Mouse (Mus musculus) cerebellum, adult 11-12 months (tissue): Measurements from ENCODE around the gene Rxfp4.

Experiments
- DNase-seq: peaks from one replicate; pipeline ENCODE4 v3.0.0; 2022

Gene Rxfp4

GRCm38 (mm10) chr3:88652846-88653515, at the start of gene Rxfp4:
Rxfp4 (minus strand) TSS chr3:88653142.
- DNase-seq, result no peak

GRCm38 (mm10) chr3:88701222-88701621, 48.3 kb upstream of the Rxfp4 start:
- no peak for DNase-seq

- DNase-seq, result no peak
Observed at GRCm38 (mm10) chr3:88700247-88700646, 47.3 kb upstream of the Rxfp4 start.

- DNase-seq, result no peak
Observed at GRCm38 (mm10) chr3:88698834-88699233, 45.9 kb upstream of the Rxfp4 start.

GRCm38 (mm10) chr3:88698051-88698450, 45.1 kb upstream of the Rxfp4 start:
- no peak for DNase-seq

GRCm38 (mm10) chr3:88695545-88695944, 42.6 kb upstream of the Rxfp4 start:
- DNase-seq, result no peak

- DNase-seq, result no peak
Observed at GRCm38 (mm10) chr3:88689079-88689478, 36.1 kb upstream of the Rxfp4 start.

- no peak for DNase-seq
Observed at GRCm38 (mm10) chr3:88686734-88687611, 34.0 kb upstream of the Rxfp4 start.

GRCm38 (mm10) chr3:88685958-88686451, 33.1 kb upstream of the Rxfp4 start:
- peak; percentile 58 for DNase-seq

GRCm38 (mm10) chr3:88684980-88685941, 32.3 kb upstream of the Rxfp4 start, which contains the start of gene Khdc4:
Khdc4 (plus strand) TSS chr3:88685803.
- peak; percentile 96 for DNase-seq

- DNase-seq, result no peak
Observed at GRCm38 (mm10) chr3:88684236-88684979, 31.5 kb upstream of the Rxfp4 start.

GRCm38 (mm10) chr3:88683814-88684213, 30.9 kb upstream of the Rxfp4 start:
- no peak for DNase-seq

GRCm38 (mm10) chr3:88677399-88677798, 24.5 kb upstream of the Rxfp4 start:
- DNase-seq, result peak; percentile 70

GRCm38 (mm10) chr3:88664095-88664494, 11.2 kb upstream of the Rxfp4 start:
- DNase-seq, result no peak

- no peak for DNase-seq
Observed at GRCm38 (mm10) chr3:88659798-88660197, 6.9 kb upstream of the Rxfp4 start.

GRCm38 (mm10) chr3:88658441-88659127, 5.6 kb upstream of the Rxfp4 start:
- DNase-seq, result no peak

- no peak for DNase-seq
Observed at GRCm38 (mm10) chr3:88655619-88656018, 2.7 kb upstream of the Rxfp4 start.

- no peak for DNase-seq
Observed at GRCm38 (mm10) chr3:88654621-88655020, 1.7 kb upstream of the Rxfp4 start.

- no peak for DNase-seq
Observed at GRCm38 (mm10) chr3:88653516-88654370, 801 bp upstream of the Rxfp4 start.
